ENCODE assay signal across 11 mouse cellular contexts in genomic region chr1:105813709-105814061, GRCm38 (mm10). TPM values are rescaled to one million over a fixed set of nuclear protein-coding genes. Genes with fewer than 3 reads are reported as not detected.
A peak's percentile ranks its signal among the peaks of the same experiment; 100 is the strongest.
DNase-seq lines count a peak whose midpoint lies in the region; ATAC-seq lines count a peak whose summit lies in the region.
"Had no signal": no experiment of that assay in that cellular context is flagged by ENCODE, and none has a peak within 500 bp of the region (broad histone marks: within the 10 kb centered on the region; RNA-seq: fewer than 3 reads in every experiment).

No protein-coding gene starts in this region.

- H3K27me3 ChIP-seq in hindbrain, embryonic 13.5 days: no peaks in the 10 kb centered on the region
- H3K27me3 ChIP-seq in hindbrain, embryonic 11.5 days (ENCODE audit: control insufficient read depth, insufficient read depth, low read length): no peaks in the 10 kb centered on the region
- H3K27me3 ChIP-seq in midbrain, embryonic 10.5 days (ENCODE audit: low read depth, poor library complexity, severe bottlenecking): no peaks in the 10 kb centered on the region
- no peaks in the 10 kb centered on the region for H3K27me3 ChIP-seq in midbrain, embryonic 14.5 days (ENCODE audit: control insufficient read depth, insufficient read depth, low read length)
- H3K27me3 ChIP-seq in intestine, embryonic 15.5 days (replicated peaks): no peaks in the 10 kb centered on the region
- H3K27me3 ChIP-seq in stomach, embryonic 16.5 days (ENCODE audit: control insufficient read depth, insufficient read depth, low read length): no peaks in the 10 kb centered on the region
- H3K27me3 ChIP-seq: liver, embryonic 12.5 days had no signal

- H3K9me3 ChIP-seq in hindbrain, embryonic 13.5 days: no peaks in the 10 kb centered on the region
- H3K9me3 ChIP-seq in hindbrain, embryonic 11.5 days (ENCODE audit: control insufficient read depth, low read length): no peaks in the 10 kb centered on the region
- H3K9me3 ChIP-seq in midbrain, embryonic 10.5 days (replicated peaks): no peaks in the 10 kb centered on the region
- no peaks in the 10 kb centered on the region for H3K9me3 ChIP-seq in midbrain, embryonic 14.5 days (ENCODE audit: control insufficient read depth, low read length)
- H3K9me3 ChIP-seq in intestine, embryonic 15.5 days: no peaks in the 10 kb centered on the region
- no peaks in the 10 kb centered on the region for H3K9me3 ChIP-seq in stomach, embryonic 16.5 days (replicated peaks; ENCODE audit: control insufficient read depth, low read length)
- H3K9me3 ChIP-seq: liver, embryonic 12.5 days had no signal

- 81% methylated on average over 11 of the region's 11 CpGs for WGBS in hindbrain, embryonic 13.5 days
- 81% methylated on average over 11 of the region's 11 CpGs for WGBS in hindbrain, embryonic 11.5 days
- 79% methylated on average over 11 of the region's 11 CpGs for WGBS in midbrain, embryonic 10.5 days
- WGBS in midbrain, embryonic 14.5 days: 79% methylated on average over 11 of the region's 11 CpGs
- 42% methylated on average over 11 of the region's 11 CpGs for WGBS in intestine, embryonic 15.5 days
- WGBS in stomach, embryonic 16.5 days: 34% methylated on average over 11 of the region's 11 CpGs

- peak; percentile 61; the same call in 1 of the 2 replicates for ATAC-seq in hindbrain, embryonic 13.5 days (ENCODE audit: low FRiP score)
- ATAC-seq in hindbrain, embryonic 11.5 days (ENCODE audit: low FRiP score): no peak
- no peak for ATAC-seq in midbrain, embryonic 14.5 days (ENCODE audit: low FRiP score, low TSS enrichment)
- ATAC-seq in intestine, embryonic 15.5 days: peak; percentile 67
- peak; percentile 75; the same call in 1 of the 2 replicates for ATAC-seq in stomach, embryonic 16.5 days (ENCODE audit: insufficient read depth, low FRiP score)
- ATAC-seq in inflammation-experienced regulatory T-cells, adult 6 months: no peak
- no peak for ATAC-seq in megakaryocyte progenitor cell, adult 5-6 weeks (replicated peaks; ENCODE audit: poor library complexity)
- ATAC-seq: liver, embryonic 12.5 days had no signal

- H3K4me1 ChIP-seq in hindbrain, embryonic 13.5 days (replicated peaks): 0 out of 2 replicates have a peak, but pooled peaks cover 4% of the 10 kb centered on the region
- no peaks in the 10 kb centered on the region for H3K4me1 ChIP-seq in hindbrain, embryonic 11.5 days (replicated peaks; ENCODE audit: control insufficient read depth, insufficient read depth, low read length)
- H3K4me1 ChIP-seq in midbrain, embryonic 10.5 days: peaks cover 19% of the 10 kb centered on the region
- H3K4me1 ChIP-seq in midbrain, embryonic 14.5 days (ENCODE audit: control insufficient read depth, insufficient read depth, low read length): no peaks in the 10 kb centered on the region
- 0 out of 2 replicates have a peak, but pooled peaks cover 11% of the 10 kb centered on the region for H3K4me1 ChIP-seq in intestine, embryonic 15.5 days (replicated peaks)
- H3K4me1 ChIP-seq in stomach, embryonic 16.5 days (ENCODE audit: control insufficient read depth, insufficient read depth, low read length): peaks cover 14% of the 10 kb centered on the region

- no peak overlapping the region for H3K27ac ChIP-seq in hindbrain, embryonic 13.5 days
- no peak overlapping the region for H3K27ac ChIP-seq in hindbrain, embryonic 11.5 days (ENCODE audit: low read depth, low read length)
- 0 out of 2 replicates have a peak overlapping the region, but pooled peaks have one; percentile 17 for H3K27ac ChIP-seq in midbrain, embryonic 10.5 days (replicated peaks)
- no peak overlapping the region for H3K27ac ChIP-seq in midbrain, embryonic 14.5 days (replicated peaks; ENCODE audit: low read depth, low read length)
- peak overlapping the region; percentile 29; the same call in 1 of the 2 replicates for H3K27ac ChIP-seq in intestine, embryonic 15.5 days
- H3K27ac ChIP-seq in stomach, embryonic 16.5 days (ENCODE audit: low read length): peak overlapping the region; percentile 62; the same call in 1 of the 2 replicates
- H3K27ac ChIP-seq: liver, embryonic 12.5 days had no signal

- no peaks in the 10 kb centered on the region for H3K36me3 ChIP-seq in hindbrain, embryonic 13.5 days
- no peaks in the 10 kb centered on the region for H3K36me3 ChIP-seq in hindbrain, embryonic 11.5 days (ENCODE audit: control insufficient read depth, insufficient read depth, low read length)
- H3K36me3 ChIP-seq in midbrain, embryonic 10.5 days: no peaks in the 10 kb centered on the region
- no peaks in the 10 kb centered on the region for H3K36me3 ChIP-seq in midbrain, embryonic 14.5 days (ENCODE audit: control insufficient read depth, insufficient read depth, low read length)
- no peaks in the 10 kb centered on the region for H3K36me3 ChIP-seq in intestine, embryonic 15.5 days
- no peaks in the 10 kb centered on the region for H3K36me3 ChIP-seq in stomach, embryonic 16.5 days (ENCODE audit: control insufficient read depth, insufficient read depth, low read length)
- H3K36me3 ChIP-seq: liver, embryonic 12.5 days had no signal

- DNase-seq in hindbrain, embryonic 11.5 days (ENCODE audit: low spot score): no peak
- DNase-seq in midbrain, embryonic 10.5 days (ENCODE audit: low spot score): no peak
- no peak for DNase-seq in midbrain, embryonic 14.5 days
- DNase-seq: right cerebral cortex, adult 18-20 months had no signal

- no peak overlapping the region for H3K9ac ChIP-seq in hindbrain, embryonic 13.5 days
- no peak overlapping the region for H3K9ac ChIP-seq in hindbrain, embryonic 11.5 days (ENCODE audit: low read depth, low read length)
- H3K9ac ChIP-seq in midbrain, embryonic 14.5 days (replicated peaks; ENCODE audit: low read length): no peak overlapping the region
- no peak overlapping the region for H3K9ac ChIP-seq in intestine, embryonic 15.5 days
- no peak overlapping the region for H3K9ac ChIP-seq in stomach, embryonic 16.5 days (ENCODE audit: low read length)
- H3K9ac ChIP-seq: liver, embryonic 12.5 days had no signal

- no peak overlapping the region for H3K4me2 ChIP-seq in hindbrain, embryonic 13.5 days
- H3K4me2 ChIP-seq in hindbrain, embryonic 11.5 days (replicated peaks; ENCODE audit: low read depth, low read length): no peak overlapping the region
- no peak overlapping the region for H3K4me2 ChIP-seq in midbrain, embryonic 14.5 days (ENCODE audit: low read length)
- peak overlapping the region; percentile 42; the same call in 1 of the 2 replicates for H3K4me2 ChIP-seq in intestine, embryonic 15.5 days (replicated peaks)
- peak overlapping the region; percentile 29 for H3K4me2 ChIP-seq in stomach, embryonic 16.5 days (ENCODE audit: low read depth, low read length)
- H3K4me2 ChIP-seq: liver, embryonic 12.5 days had no signal

- H3K4me3 ChIP-seq in hindbrain, embryonic 13.5 days: no peak overlapping the region
- no peak overlapping the region for H3K4me3 ChIP-seq in hindbrain, embryonic 11.5 days (ENCODE audit: low read depth, low read length)
- no peak overlapping the region for H3K4me3 ChIP-seq in midbrain, embryonic 10.5 days
- no peak overlapping the region for H3K4me3 ChIP-seq in midbrain, embryonic 14.5 days (replicated peaks; ENCODE audit: low read depth, low read length)
- H3K4me3 ChIP-seq in intestine, embryonic 15.5 days (replicated peaks): no peak overlapping the region
- no peak overlapping the region; the same call in 1 of the 2 replicates for H3K4me3 ChIP-seq in stomach, embryonic 16.5 days (replicated peaks; ENCODE audit: low read length)
- H3K4me3 ChIP-seq: liver, embryonic 12.5 days; myocyte had no signal

RNA-seq across cellular contexts. Expression of gene Tnfrsf11a, which starts 33.2 kb away (rescaled TPM):
- polyA plus RNA-seq in hindbrain, embryonic 13.5 days (2015; fragmentation: Nextera tagmentation; extraction: Ambion mirVana): 0.31 and 0.57 TPM in 2 replicates
- 0.27 and 0.48 TPM in 2 replicates for polyA plus RNA-seq in hindbrain, embryonic 11.5 days (2014; fragmentation: Nextera tagmentation; extraction: Ambion mirVana)
- polyA plus RNA-seq in midbrain, embryonic 10.5 days (2016; fragmentation: Nextera tagmentation; extraction: Ambion mirVana): 0.41 and 0.52 TPM in 2 replicates
- 0.36 and 0.61 TPM in 2 replicates for polyA plus RNA-seq in midbrain, embryonic 14.5 days (2014; fragmentation: Nextera tagmentation; extraction: Ambion mirVana)
- polyA plus RNA-seq in intestine, embryonic 15.5 days (2015; fragmentation: Nextera tagmentation; extraction: Ambion mirVana): 9.1 and 9.5 TPM in 2 replicates
- polyA plus RNA-seq in stomach, embryonic 16.5 days (2015; fragmentation: Nextera tagmentation; extraction: Ambion mirVana): 1.8 and 2.2 TPM in 2 replicates
- polyA plus RNA-seq in inflammation-experienced regulatory T-cells, adult 6 months (2017; shearing (Covaris generic)): not detected
- 0.22 and 0.64 TPM in 2 replicates for total RNA-seq in megakaryocyte progenitor cell, adult 5-6 weeks (2015)
- total RNA-seq in megakaryocyte progenitor cell, adult 5-6 weeks (2017): 0.98 TPM in 1 of 2 replicates, not detected in the other

Comparison
In these comparisons a context has a peak if more than half of its experiments do, and no peak if none do; other contexts are left out.
1. ATAC-seq: peak in hindbrain, embryonic 13.5 days (single experiment), intestine, embryonic 15.5 days (single experiment) and stomach, embryonic 16.5 days (single experiment); none in hindbrain, embryonic 11.5 days (single experiment), midbrain, embryonic 14.5 days (single experiment), inflammation-experienced regulatory T-cells, adult 6 months (single experiment) and megakaryocyte progenitor cell, adult 5-6 weeks (single experiment).
2. H3K27ac ChIP-seq: peak in midbrain, embryonic 10.5 days (single experiment), intestine, embryonic 15.5 days (single experiment) and stomach, embryonic 16.5 days (single experiment); none in hindbrain, embryonic 13.5 days (single experiment), hindbrain, embryonic 11.5 days (single experiment) and midbrain, embryonic 14.5 days (single experiment).
3. H3K4me2 ChIP-seq: peak in intestine, embryonic 15.5 days (single experiment) and stomach, embryonic 16.5 days (single experiment); none in hindbrain, embryonic 13.5 days (single experiment), hindbrain, embryonic 11.5 days (single experiment) and midbrain, embryonic 14.5 days (single experiment).